Mouse (Mus musculus): ENCODE data around the gene Trim3.

Gene Trim3

DNA sequence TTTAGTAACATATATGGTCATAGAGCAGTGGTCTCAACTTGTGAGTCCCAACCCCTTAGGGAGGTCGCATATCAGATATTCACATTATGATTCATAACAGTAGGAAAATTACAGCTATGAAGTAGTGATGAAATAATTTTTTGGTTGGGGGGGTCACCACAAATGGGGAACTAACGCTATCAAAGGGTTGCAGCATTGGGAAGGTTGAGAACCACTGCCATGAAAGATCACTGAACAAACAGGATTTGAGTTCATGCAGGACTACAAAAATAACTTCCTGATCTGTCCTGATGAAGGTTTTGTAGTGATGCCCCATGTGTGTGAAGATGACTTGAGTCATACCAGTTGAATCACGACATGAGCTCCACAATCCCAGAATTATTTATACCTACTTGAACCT, 24.9 kb downstream of the Trim3 start:
- DNase-seq (ENCODE audit: low read depth) = no peak

DNA sequence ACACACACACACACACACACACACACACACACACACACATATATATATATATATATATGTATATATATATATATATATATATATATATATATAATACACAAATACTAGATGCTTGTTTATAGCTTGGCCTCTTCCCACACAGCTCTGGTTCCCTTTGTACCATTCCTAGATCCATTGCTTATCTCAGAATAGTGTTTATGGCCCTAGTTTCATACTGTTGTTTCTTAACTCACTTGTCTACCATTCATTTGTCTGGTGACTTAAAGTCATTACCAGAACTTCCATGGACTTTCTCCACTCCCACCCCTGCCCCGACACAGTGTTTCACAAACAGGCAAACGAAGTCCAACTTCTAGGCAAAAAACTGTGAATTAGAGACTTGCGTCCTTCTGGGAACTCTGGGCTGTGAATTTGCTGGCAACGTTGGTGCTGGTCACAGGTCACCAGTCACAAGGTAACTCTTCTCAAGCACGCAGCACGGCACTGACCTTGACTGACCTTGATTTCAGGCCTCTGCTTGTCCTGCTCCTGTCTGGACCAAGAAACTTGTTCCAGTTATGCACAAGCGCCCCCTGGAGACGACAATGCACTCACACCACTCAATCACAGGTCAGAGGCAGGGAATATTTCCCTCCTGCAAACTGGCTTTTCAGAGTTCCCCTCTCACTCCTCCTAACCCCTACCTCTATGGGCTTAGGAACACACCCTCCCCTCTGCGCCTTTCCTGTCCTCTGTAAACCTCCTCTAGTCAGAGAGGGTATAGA, 30.3 kb downstream of the Trim3 start:
- DNase-seq (ENCODE audit: low read depth) = peak; percentile 23

DNA sequence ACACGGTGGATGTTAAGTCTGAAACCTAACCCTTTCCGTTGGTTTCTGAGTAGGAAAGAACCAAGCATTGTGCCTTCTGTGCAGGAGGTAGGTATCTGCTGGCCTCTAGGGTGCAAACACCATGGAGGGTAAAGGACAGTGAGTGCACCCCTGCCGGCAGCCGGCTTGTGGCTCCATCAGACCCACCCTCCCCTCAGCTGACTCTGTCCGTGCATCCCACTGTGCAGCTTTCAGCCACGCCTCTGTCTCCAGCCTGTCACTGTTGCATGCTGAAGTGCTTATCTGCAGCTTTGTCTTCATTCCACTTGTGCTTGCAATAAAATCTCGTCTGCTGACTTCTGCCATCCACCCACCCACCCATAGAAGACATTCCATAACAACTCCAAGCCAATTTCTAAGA, 43.3 kb downstream of the Trim3 start:
- no peak for DNase-seq (ENCODE audit: low read depth)

DNA sequence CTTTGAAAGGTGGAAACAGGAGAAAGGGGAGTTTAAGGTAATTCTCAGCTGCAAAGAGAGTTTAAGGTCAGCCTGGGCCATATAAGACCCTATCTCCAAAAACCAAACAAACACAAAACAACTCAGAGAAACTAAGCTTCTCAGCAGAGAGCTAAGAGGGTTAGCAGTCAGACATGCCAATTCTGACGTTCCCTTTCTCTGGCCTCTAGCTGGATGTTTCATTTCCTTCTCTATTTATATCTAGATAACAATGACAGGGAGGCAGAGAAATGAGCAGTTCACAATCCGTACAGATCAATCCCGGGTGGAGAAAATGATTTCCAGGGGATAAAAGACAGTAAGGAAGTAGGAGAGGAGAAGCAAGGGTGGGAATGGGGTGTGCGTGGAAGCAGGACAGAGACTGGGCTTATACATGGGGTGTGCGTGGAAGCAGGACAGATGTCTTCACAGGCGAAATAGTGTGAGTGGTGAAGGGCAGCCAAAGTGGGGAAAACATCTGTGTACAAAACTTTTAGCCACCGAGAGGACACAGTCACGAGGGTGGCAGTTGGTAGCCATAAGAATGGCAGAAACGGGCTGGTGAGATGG, 45.0 kb downstream of the Trim3 start:
- no peak for DNase-seq (ENCODE audit: low read depth)

DNA sequence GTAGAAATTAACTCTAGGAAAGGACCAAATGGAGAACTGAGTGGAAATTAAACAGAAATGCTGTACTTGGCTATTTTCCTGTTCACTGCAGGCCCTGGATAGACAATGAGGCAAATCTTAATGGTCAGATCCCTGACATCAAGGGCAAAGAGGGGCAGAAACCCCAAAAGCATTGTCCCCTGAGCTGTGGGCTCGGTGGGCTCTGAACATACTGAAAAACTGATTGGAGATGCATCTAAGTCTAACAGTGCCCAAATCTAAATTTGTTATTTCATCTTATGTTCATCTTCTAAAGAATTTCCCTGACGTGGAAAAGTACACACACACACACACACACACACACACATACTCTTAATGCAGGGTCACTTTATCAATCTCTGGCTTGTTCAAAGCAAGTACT, 51.4 kb downstream of the Trim3 start:
- no peak for DNase-seq (ENCODE audit: low read depth)

DNA sequence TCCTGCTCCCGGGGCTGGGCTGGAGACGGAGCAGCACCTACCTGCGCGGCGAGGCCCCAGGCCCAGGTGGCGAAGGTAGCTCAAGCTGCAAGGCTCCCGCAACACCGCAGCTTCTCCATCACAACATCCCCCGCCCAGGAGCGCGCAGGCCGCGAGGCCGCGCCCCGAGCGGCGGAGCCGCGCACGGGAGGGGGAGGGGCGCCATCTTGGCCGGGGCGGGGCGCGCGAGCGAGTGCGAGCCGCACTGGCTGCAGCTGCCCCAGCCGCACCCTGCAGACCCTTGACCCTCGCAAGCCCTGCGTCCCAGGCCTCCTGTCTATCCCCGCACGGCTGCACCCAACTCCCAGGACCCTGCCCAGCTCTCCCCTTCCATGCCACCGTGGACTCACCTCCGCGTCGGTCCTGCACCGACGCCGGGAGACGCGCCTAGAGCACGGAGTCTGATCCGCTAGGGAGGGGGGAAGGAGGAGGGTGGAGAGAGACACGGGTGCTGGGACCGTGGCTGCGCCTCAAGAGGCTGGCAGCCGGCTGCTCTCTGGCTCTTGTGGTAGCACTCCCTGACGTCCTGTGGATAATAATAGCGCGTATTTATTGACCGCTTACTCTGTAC, 52.2 kb downstream of the Trim3 start, which contains the start of gene Apbb1:
Apbb1 (minus strand) TSS at position 560 of the 610 bp plus-strand sequence.
- DNase-seq (ENCODE audit: low read depth) = peak; percentile 8

DNA sequence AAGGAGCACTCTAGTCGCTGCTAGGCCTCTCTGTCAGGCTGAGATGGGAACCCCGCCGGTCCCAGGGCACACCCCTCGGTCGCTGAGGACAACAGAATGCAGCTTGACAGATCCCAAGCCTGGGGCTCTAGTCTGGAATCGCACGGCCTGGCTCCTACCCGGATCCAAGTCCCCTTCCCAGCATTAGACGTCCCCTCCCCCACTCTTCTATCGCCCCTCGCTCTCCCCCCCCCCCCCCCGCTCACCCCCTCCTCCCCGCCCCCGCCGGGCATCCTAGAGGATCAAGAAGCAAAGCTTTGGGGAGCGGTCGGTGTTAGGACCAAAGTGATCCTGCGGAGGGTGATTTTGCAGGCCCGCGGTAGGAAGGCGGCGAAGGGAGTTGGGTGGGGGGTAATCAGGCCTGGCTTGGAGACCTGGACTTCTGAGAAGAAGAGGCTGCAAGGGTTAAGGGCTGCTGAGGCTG, 52.7 kb downstream of the Trim3 start:
- DNase-seq (ENCODE audit: low read depth) = no peak

DNA sequence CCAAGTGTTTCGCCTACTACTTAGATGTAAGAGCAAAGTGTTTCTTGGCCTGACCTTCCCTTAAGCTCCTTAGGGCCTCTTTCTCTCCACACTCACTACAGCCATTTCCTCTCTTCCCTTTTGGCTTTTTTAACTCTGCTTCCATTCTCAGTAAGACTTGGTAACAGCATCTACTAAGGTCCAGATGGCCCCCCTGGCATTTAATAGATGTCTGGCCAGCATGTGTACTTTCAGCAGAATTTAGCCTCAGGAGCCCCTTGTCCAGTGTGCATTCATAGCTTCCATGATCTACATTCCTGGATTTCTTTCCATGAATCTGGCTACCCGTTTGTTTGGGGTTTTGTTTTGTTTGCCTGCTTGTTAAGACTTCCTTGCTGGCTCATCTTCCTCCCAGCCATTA, 54.9 kb downstream of the Trim3 start:
- no peak for DNase-seq (ENCODE audit: low read depth)

DNA sequence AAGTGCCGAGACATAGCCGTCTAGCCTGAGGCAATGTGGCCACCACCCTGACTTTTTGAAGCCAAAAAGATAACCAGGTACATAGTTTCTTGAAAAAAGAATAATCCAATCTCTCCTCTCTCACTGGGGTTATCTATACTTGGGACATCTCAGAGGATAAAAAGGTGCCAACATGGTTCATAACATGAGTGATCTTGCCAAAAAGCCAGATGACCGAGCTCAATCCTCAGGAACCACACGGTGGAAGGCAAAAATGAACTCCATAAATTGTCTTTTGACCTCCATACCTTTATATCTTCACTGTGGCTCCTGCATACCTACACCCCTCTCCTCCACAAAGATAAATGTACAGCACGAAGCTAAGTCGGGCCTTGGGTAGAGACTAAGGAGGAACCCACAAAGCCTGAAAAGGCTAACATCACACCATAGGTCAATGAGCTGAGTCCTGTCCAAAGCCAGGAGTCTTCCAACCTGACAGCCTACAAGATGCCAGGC, 55.9 kb downstream of the Trim3 start:
- no peak for DNase-seq (ENCODE audit: low read depth)

DNA sequence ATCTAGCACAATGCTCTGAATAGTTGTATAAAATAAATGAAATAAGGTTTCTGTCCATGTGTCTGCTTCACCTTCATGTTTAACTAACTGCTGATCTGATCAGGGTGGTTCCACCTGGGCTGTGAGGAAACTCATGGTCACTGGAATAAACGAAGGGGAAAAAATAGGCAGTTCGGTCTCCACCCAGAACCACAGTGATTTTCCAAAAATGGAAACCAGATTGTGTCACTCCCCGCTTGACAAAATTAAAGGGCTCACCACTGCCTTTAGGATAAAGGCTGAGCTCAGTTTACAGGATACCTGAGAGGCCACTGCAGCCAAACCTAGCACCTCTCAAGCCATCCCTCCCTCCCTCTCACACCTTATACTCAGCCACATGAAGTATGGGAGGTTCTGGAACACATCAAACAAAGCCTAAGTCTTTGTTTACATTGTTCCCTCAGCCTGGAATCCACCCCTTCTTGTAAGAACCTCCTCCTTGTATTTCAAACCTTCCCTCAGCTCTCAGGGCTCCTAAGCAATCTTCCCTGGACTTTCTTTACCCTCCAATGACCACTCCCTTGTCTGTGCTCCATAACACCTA, 57.1 kb downstream of the Trim3 start:
- DNase-seq (ENCODE audit: low read depth) = no peak

DNA sequence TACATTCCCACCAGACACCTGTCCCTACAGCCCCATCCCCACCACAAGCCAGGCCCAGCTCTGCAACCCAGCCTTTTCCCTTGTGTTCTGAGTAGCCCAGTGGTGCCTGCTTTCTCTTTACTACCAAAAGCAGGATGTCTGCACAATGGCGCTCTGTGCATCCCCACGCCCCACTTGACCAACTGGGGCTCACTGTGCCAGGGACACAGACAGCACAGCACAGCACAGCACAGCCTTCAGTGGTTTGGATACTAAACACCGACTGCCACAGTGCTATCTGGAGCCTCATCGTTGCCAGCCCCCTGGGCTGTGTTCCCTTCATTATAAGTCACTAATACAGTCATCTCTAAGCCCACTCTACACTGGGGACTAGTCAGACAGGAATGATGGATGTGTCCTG, 58.8 kb downstream of the Trim3 start:
- no peak for DNase-seq (ENCODE audit: low read depth)

DNA sequence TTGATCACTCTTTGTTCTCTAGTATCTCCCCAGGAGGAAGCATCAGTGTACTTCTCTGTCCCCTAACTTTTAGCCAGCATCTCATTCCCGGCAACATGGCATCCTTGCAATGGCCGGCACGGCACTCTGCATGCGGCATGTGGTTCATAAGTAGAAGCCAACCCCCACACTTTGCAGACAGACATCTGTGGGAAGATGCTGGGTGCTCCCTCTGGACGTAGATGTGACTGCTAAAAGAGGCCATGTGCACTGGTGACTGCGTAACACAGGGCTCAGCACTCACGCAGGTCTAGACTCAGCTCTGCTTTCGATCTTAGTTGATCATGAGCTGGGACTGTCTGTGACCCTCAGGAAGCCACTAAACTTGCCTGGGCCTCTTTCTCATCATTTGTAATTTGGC, 60.4 kb downstream of the Trim3 start:
- no peak for DNase-seq (ENCODE audit: low read depth)

DNA sequence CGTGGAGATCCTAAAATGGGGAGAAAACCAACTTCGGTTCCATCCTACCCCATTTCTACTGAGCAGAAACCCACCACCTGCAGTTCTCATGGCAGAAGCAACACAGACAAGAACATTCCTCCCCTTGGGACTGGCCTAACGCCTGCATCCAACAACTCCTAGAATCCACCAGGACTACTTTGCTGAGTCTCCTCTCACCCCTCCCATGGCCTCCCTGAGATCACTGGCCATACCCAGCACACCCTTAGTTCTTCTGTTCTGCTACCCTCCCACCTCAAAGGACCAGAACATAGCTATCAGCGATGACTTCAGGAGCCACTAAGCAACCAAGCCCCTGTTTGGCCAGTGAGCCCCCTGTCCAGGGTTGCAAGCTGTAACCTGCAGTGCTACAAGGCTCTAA, 62.6 kb downstream of the Trim3 start:
- DNase-seq (ENCODE audit: low read depth) = no peak

DNA sequence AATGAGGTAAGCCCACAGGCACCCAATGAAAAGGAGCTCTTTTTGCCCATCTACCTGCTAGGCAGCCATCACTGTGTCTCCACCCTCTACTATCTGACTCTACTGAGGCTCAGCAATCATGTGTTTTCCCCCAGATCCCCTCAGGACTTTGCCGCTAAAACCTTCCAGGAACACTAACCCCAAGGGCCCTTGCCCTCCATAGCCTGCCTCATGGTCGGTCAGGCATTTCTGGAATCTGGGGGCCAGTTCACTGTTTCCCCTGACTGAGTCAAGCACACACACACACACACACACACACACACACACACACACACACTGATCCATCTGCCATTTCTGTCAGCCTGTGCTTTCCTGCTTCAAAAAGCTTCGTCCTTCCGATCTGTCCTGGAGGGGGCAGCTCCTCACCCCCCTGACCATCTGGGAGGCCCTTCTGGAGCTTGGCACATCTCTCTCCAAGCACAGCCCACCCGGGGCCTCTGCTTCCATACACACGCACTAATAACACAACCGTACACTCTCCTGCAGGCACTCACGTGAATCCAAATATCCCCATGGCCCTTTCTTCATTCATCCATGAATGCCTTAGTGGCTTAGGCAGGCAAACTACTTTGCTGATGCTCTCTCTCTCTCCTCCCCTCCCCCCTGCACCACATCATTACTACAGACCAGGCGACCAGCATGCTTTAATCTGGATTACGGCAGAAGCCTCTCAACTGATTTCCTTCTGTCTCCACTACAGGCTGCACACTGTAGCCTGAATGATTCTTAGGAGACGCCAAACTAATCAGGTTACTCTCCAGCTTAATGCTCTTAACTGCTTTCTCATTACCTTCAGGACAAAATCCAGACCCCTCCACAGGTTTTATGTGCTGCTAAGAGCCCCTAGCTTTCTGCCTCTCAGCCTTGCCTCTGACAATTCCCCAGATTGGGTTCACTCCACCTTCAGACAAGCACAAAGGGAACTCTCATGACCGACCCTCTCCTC, 63.6 kb downstream of the Trim3 start:
- DNase-seq (ENCODE audit: low read depth) = no peak

DNA sequence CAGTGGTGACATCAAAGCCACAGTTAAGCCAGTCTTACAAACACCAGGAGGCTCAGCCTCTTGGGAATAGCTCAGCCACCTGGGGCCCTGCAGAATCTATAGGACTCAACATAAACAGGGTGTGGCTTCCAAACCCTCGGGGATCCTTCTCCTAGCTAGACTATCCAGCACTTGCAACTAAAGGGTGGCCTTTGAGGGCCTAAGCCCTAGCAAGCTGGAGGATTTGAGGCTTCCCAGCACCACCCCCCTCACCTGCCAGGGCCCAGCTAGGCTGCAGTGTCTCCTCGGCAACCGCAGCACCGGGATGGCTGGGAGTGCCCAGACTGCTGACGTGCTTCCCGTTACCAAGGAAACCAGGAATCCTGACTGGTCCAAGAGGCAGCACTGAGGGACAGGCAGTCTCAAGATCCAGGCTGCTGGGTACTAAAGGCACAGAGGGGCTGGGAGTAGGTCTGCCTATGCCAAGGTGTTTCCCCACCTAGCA, 64.3 kb downstream of the Trim3 start:
- no peak for DNase-seq (ENCODE audit: low read depth)

DNA sequence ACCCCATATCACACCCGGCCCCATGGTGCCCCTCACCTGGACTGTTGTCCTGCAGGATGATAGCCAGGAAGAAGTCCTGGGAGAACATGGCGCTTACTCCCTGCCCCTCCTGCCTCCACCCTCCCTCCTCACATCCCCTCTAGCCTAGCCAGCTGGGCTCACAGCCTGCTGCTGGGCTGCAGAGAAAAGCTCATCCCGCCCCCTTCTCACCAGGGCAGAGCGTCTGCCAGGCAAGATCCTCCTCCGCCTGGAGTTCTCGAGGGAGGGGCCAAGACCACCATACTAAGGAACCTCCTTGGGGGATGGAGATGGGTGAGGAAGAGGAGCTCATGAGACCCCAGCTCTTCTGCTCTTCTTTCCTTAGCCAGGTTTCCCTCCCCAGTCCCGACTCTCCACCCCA, 64.8 kb downstream of the Trim3 start:
- no peak for DNase-seq (ENCODE audit: low read depth)

DNA sequence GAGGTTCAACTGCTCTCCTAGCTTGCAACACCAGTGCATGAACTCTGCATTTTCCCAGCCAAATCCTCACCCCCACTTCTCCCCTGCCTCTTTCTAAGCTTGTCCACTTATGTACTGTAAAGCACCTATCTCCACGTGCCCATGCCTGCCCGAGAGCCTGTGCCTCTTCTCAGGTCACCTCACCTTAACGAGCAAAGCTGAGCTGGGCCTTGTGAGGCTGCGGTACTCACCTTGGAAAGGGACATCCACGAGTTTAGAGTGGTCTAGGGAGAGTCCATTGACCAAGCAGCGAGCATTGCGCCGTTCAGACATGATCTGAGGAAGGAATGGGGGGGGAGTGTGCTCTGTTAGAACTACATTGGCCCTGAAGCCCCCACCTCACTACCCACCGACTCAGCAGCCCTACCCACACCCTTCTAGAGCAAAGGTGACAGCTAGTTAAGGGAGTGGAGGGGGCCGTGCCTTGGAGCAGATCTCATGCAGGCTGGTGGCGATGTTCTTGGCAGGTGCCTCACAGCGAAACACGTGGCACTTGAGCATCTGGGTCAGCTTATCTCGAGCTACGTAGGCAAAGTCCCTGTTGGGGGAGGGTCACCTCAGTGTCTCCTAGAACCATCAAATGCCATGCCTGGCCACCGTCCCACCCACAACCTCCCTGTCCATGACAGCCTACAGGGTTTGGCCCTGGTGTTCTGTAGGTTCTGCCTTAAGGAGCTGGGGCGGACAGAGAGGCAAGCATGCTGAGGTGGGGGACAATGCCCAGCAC, 68.1 kb downstream of the Trim3 start:
- no peak for DNase-seq (ENCODE audit: low read depth)

DNA sequence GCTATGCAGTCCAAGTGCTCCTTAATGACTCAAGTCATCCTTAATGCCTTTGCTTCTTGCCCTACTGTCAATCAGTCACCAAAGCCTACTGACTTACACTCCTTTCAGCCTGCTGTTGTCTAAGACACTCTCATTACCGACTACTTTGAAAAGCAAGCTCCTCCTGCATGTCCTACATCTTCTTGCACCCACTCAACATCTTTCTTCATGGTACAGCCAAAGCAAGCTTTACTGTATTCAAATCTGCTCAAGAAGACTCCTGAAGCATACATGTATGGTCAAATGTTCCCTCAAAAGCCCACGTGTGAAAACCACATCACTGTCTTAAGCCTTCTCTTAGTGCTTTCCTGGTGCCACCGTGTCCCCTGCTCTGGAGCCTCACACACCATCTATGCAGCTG, 70.0 kb downstream of the Trim3 start:
- DNase-seq (ENCODE audit: low read depth) = no peak

DNA sequence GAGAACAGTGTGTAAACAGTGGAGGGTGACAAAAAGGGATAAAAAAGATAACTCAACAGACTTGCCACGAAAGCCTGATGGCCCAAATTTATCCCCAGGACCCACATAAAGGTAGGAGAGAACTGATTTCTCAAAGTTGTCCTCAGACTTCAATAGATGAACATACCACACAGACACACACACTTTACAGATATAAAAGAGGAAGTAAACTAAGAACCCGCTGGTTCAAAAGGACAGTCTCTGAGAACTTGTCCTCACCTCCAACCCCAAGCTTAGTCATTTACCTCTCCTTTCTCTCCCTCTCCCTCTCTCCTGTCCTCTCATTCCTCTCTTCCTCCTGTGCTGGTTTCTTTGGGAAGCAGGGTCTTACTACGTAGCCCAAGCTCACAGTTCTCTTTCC, 71.1 kb downstream of the Trim3 start:
- DNase-seq (ENCODE audit: low read depth) = no peak

DNA sequence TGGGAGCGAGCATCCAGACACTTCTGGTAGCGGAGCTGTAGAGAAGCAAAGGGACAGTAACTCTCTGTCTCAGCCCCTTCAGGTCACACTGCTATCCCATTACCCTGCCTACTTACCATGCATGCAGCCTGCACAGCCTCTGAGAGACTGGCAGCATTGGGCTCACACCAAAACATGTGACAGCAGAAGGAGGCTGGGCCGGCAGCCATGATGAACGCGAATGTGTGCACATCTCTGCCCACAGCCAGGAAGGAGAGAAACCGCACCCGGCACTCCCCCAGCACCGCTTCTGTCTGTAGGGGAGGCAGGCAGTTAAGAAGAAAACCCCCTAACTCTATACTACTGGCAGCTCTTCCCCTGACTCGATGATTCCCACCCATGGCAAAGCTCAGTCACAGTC, 74.4 kb downstream of the Trim3 start:
- no peak for DNase-seq (ENCODE audit: low read depth)

DNA sequence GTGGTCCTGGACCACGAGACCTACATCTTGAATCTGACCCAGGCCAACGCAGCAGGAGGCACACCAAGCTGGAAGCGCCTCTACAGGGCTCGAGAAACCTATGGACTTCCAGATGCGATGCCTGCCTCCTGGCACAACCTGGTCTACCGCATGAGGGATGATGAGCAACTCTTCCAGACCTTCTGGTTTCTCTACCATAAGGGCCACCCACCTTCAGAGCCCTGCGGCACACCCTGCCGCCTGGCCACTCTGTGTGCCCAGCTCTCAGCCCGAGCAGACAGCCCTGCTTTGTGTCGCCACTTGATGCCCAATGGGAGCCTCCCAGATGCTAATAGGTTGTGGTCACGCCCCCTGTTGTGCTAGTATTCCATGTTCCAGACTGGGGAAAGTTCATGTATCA, 75.7 kb downstream of the Trim3 start:
- DNase-seq (ENCODE audit: low read depth) = no peak

All from c-Kit-positive CD71-positive TER-119-negative erythroid progenitor cells, embryonic 14.5 days (primary cell).